Mouse (Mus musculus) left cerebral cortex, postnatal 25 days (tissue): ENCODE results near the gene Rpl9. TPM values are rescaled to one million over a fixed set of nuclear protein-coding genes. Genes with fewer than 3 reads are reported as not detected.
A peak's percentile ranks its signal among the peaks of the same experiment; 100 is the strongest.

ENCODE experiments used
- DNase-seq, 2 experiments: peaks; one replicate each; pipeline ENCODE4 v3.0.0; 2022; ENCODE audit warnings: low spot score in 2 of 2, mixed read lengths in 1 of 2
- intact Hi-C: fragments of 180-260 bp; cut with DNase I; formaldehyde crosslinking; loops from one replicate; pipeline ENCODE4 v1.15.1; 2025
- total RNA-seq, 2 experiments: library from RNA; stranded (reverse); gene quantifications; 2 replicates each; pipeline ENCODE4 v1.2.3; 2021

The Rpl9 gene
- total RNA-seq, result 100 to 1,000 TPM; 655 to 668 TPM

GRCm38 (mm10) chr5:65390648-65391644, at the start of gene Rpl9, which contains the start of gene Lias:
Gene Rpl9, minus strand, starts transcription at chr5:65391444.
Gene Lias, plus strand, starts transcription at chr5:65391497.
- intact Hi-C loops, result loop anchor here (1.0 to 10.0 kb wide), 2 partner anchors 56 to 374 kb away; partner anchors contain the start of genes N4bp2 and Rfc1
- DNase-seq, result peak; percentile 99

GRCm38 (mm10) chr5:65438041-65438440, 46.8 kb upstream of the Rpl9 start:
- intact Hi-C loops, result loop anchor here (5.0 kb wide), 1 partner anchor 54 kb away; the partner anchor contains the start of gene Gm43552
- DNase-seq, result no peak

GRCm38 (mm10) chr5:65435806-65436561, 44.7 kb upstream of the Rpl9 start, which contains the start of gene Ugdh:
Gene Ugdh, minus strand, starts transcription at chr5:65435949.
- intact Hi-C loops, result loop anchor here (2.0 to 5.0 kb wide), 2 partner anchors 56 to 101 kb away; partner anchors contain the start of genes Gm43552, Smim14 and Ube2k
- peak; percentile 95 to 98 for DNase-seq

DNA sequence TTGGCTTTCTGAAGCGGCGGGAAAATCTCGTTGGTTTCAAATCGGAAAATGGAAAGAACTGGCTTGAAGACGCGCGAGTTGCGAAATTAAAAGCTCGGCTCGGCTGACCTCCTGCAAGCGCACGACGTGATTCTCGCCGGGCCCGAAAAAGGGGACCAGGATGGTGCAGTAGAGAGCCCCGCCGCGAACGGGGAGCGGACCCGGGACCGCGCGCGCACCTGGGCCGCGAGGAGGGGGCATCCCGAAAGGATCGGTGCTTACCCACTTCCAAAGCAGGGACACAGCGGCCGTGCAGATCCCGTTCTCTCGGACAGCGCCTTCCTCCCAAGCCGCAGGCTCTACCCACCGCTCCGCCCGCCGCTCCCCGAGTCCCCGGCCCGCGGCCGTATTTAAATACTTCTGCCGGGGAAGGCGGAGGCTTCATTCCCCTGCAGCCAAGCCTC, 44.1 kb upstream of the Rpl9 start:
- DNase-seq, result no peak
- intact Hi-C loops, result loop anchor here (2.0 to 5.0 kb wide), 2 partner anchors 57 to 101 kb away; partner anchors contain the start of genes Gm43552, Smim14 and Ube2k

DNA sequence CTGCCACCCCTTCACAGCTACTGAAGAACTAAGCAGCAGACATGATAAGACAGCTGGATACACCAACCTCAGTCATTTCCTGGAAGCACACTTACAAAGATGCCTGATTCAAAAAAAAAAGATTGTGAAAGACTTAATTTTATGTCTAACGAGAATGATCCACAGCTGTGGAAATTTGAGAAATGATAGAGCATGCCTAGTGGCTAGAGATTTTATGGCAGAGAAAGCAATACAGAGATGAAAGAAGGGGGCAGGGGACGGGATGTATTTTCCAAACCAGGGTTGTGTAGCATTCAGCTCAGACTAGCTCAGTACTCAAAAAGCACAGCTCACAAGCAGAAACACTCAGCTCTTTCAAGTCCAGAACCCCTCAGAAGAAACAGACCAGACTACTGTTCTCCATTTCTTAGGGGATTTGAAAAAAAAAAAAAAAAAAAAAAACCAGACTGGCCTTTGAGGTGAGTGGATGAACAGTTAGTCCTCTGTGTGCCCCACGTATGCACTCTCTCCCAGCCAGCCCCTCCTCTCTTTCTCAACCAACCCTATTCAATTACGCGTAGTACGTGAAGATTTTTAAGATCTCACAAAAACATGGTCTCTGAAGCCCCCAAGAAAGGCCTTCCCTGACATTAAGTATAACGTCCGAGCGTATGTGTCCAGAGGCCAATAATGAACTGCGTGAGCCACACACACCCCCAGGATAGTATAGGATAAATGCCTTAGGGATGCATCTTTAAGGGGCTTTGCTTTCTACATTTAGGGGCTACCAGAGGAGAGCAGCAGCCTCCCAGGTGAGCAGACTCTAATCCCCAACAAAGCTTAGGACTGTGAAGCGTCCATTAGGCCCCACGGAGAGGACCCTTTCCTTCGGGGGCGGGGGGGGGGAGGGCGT, 43.5 kb upstream of the Rpl9 start:
- intact Hi-C loops, result loop anchor here (2.0 to 5.0 kb wide), 2 partner anchors 58 to 102 kb away; partner anchors contain the start of genes Gm43552, Smim14 and Ube2k
- DNase-seq, result peak; percentile 34 to 61

DNA sequence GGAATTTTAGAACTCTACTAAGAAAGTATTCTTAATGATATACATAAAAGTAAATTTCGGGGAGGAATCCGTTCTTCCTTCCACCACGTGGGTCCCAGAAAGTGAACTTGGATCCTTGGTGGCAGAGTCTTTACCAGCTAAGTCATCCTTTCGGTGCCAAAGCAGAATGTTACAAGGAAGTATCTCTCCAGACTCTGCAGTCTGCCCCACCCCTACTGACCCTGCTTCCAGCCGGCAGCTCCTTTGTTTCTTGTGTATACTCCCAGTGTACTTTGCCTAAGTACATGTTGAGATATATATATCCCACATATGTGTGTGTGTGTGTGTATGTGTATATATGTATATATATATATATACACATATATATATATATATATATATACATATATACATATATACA, 38.2 kb upstream of the Rpl9 start:
- intact Hi-C loops, result no loop called here

GRCm38 (mm10) chr5:65428321-65428720, 37.1 kb upstream of the Rpl9 start:
- intact Hi-C loops, result no loop called here
- DNase-seq, result no peak

More for the DNA sequence above, 38.2 kb upstream of the Rpl9 start:
- DNase-seq, result no peak

GRCm38 (mm10) chr5:65425251-65425650, 34.0 kb upstream of the Rpl9 start:
- intact Hi-C loops, result no loop called here
- DNase-seq, result no peak

GRCm38 (mm10) chr5:65424215-65424614, 33.0 kb upstream of the Rpl9 start:
- DNase-seq, result no peak
- intact Hi-C loops, result no loop called here

DNA sequence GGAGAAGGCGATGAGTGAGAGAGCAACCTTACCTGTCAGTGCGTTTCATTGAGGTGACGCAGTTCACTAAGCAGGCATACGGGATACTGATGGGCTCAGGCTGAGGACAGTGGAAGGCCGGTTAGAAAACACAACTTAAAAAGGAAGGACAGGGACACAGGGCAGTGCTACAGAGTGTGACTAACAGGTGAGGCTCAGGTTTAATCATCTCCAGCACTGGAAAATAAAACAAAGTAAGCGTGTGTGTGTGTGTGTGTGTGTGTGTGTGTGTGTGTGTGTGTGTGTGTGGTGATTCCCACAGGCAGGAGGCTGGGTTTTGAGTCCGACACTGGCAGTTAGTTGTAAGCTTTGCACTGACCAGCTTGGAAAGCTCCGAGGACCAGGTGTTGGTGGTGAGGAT, 31.6 kb upstream of the Rpl9 start:
- DNase-seq, result no peak

DNA sequence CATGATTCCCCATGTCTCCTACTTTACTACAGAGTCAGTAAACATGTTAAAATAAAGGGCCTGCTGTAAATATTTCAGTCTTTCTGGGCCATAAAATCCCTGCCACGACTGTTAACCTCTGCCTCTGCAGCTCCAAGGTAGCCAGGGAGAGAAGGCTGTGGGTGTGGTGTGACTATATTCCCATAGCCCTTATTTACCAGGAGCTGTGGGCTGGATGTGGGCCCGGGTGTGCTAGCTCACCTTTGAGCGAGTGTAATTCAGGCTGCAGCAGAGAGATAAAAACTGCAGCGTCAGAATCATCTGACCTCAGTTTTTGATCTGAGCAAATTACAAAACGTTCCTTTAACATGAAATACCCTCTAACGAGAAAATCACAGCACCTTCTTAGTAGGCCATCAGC, 29.6 kb upstream of the Rpl9 start:
- no peak for DNase-seq
- intact Hi-C loops, result no loop called here

More for the DNA sequence above, 31.6 kb upstream of the Rpl9 start:
- intact Hi-C loops, result no loop called here

- intact Hi-C loops, result no loop called here
These were observed 27.9 kb upstream of the Rpl9 start for GRCm38 (mm10) chr5:65419136-65419535.

GRCm38 (mm10) chr5:65415653-65416458, 24.6 kb upstream of the Rpl9 start:
- no peak for DNase-seq
- intact Hi-C loops, result no loop called here

More at GRCm38 (mm10) chr5:65419136-65419535, 27.9 kb upstream of the Rpl9 start:
- DNase-seq, result no peak

DNA sequence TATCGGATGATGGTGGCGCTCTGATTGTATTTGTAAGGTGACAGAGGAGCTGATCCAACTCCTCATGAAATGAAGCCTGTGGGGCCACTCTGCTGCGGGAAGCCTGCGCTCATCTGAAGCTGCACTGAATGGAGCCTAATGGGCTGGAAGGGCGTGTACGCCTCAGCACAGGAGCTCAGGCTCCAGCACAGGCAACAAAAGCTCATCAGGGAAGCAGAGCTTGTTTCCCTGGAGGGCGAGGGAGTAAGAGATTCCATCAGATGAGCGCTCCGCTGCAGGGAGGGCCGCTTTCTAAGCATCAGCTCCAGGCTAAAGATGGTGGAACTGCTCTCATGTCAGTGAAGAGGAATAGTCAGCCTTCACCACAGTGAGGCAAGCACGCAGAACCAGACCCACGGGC, 16.7 kb upstream of the Rpl9 start:
- intact Hi-C loops, result loop anchor here (10.0 kb wide), 1 partner anchor 227 kb away; no protein-coding TSS in a partner anchor
- no peak for DNase-seq

DNA sequence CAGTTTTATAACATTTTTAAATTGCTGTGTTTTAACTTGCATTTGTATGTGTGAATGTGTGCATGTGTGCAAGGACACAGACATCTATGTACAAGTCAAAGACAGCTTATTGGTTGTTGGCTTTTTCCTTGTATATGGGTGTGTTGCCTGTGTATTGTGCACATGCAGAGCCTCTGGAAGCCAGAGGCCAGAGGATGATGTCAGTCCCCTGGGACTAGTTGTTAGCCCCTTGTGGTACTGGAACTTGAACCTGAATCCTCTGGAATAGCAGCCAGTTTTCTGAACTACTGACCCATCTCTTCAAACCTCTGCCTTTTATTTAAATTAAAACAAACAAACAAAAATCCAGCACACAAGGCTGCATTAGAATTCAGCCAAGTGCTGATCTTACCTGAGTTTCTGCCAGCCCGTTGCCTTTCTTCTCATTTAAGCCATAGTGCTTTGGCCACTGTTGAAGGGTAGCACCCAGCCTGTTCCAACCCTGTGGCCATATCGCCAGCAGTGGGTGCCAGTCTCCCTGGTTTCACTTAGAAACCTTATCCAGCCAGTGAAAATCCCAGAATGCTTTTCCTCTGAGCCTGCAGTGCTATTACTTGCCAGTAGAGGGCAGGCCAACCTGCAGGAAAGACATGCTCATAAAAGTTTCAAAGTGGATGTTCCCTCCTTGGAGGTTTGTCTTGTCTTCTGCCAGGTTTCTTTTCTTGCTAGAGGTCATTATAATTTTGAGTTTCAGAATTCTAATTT, 10.2 kb upstream of the Rpl9 start:
- peak; percentile 77 to 86 for DNase-seq
- intact Hi-C loops, result loop anchor here (2.0 to 10.0 kb wide), 2 partner anchors 233 to 295 kb away; no protein-coding TSS in a partner anchor

DNA sequence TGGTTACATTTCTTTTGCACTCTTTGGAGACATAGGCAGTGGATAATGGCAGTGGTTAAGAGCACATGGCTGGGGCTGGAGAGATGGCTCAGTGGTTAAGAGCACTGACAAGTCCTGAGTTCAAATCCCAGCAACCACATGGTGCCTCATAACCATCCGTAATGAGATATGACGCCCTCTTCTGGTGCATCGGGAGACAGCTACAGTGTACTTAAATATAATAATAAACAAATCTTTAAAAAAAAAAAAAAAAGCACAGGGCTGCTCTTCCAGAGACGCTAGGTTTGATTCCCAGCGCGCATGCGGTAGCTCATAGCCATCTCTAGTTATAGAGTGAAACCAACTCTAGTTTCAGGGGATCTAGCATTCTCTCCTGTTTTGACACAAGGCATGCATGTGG, 3.2 kb upstream of the Rpl9 start:
- intact Hi-C loops, result loop anchor here (10.0 kb wide), 1 partner anchor 370 kb away; the partner anchor contains the start of gene N4bp2
- no peak for DNase-seq

GRCm38 (mm10) chr5:65391753-65392152, 509 bp upstream of the Rpl9 start:
- DNase-seq, result no peak
- intact Hi-C loops, result loop anchor here (1.0 to 10.0 kb wide), 2 partner anchors 56 to 373 kb away; partner anchors contain the start of genes N4bp2 and Rfc1
